Mouse (Mus musculus): ENCODE data around the gene Hoxa9. TPM values are rescaled to one million over a fixed set of nuclear protein-coding genes. Genes with fewer than 3 reads are reported as not detected.
A peak's percentile ranks its signal among the peaks of the same experiment; 100 is the strongest.

Gene Hoxa9
- polyA plus RNA-seq, 1 experiment from 2014 or later = 0.26 TPM

- Histone ChIP-seq H3K27me3 (ENCODE audit: insufficient read depth, low read length) (peaks cover 100% of the 10 kb centered on the region), H3K9me3 (ENCODE audit: low read length) (no peaks in the 10 kb centered on the region), H3K36me3 (replicated peaks; ENCODE audit: insufficient read depth, low read length) (no peaks in the 10 kb centered on the region), H3K27ac (ENCODE audit: low read depth) (no peak overlapping the region), H3K4me3 (ENCODE audit: low read depth, low read length) (peak overlapping the region; percentile 22), H3K9ac (replicated peaks) (no peak overlapping the region), H3K4me2 (ENCODE audit: low read depth, low read length) (no peak overlapping the region), H3K4me1 (ENCODE audit: insufficient read depth) (peaks cover 8% of the 10 kb centered on the region)
- under 1% methylated on average over 71 of the region's 71 CpGs for WGBS (ENCODE audit: insufficient replicate concordance)
- DNase-seq (no peak), ATAC-seq (no peak)
- no peak for TF ChIP-seq EP300 (IDR thresholded peaks at IDR 0.05; ENCODE audit: low read depth)
- TF ChIP-seq CTCF (IDR thresholded peaks at IDR 0.05; ENCODE audit: low read depth) = no peak
Observed at GRCm38 (mm10) chr6:52245040-52245756, 14.3 kb upstream of the Hoxa9 start.

GRCm38 (mm10) chr6:52244471-52245039 lies 13.7 kb upstream of the Hoxa9 start:
- H3K36me3 ChIP-seq (replicated peaks; ENCODE audit: insufficient read depth, low read length) = no peaks in the 10 kb centered on the region
- H3K4me1 ChIP-seq (ENCODE audit: insufficient read depth) = peaks cover 8% of the 10 kb centered on the region
- ATAC-seq (no peak), DNase-seq (no peak)
- H3K4me3 ChIP-seq (ENCODE audit: low read depth, low read length) = peak overlapping the region; percentile 22; the same call in 1 of the 2 replicates
- H3K9ac ChIP-seq (replicated peaks) = no peak overlapping the region
- no peak overlapping the region for H3K4me2 ChIP-seq (ENCODE audit: low read depth, low read length)
- no peak overlapping the region for H3K27ac ChIP-seq (ENCODE audit: low read depth)
- TF ChIP-seq EP300 (IDR thresholded peaks at IDR 0.05; ENCODE audit: low read depth) (no peak), CTCF (IDR thresholded peaks at IDR 0.05; ENCODE audit: low read depth) (no peak)
- WGBS (ENCODE audit: insufficient replicate concordance) = 2% methylated on average over 23 of the region's 23 CpGs
- no peaks in the 10 kb centered on the region for H3K9me3 ChIP-seq (ENCODE audit: low read length)
- H3K27me3 ChIP-seq (ENCODE audit: insufficient read depth, low read length) = peaks cover 100% of the 10 kb centered on the region

GRCm38 (mm10) chr6:52243681-52244121 lies 12.8 kb upstream of the Hoxa9 start:
- Histone ChIP-seq H3K4me2 (ENCODE audit: low read depth, low read length) (no peak overlapping the region), H3K27me3 (ENCODE audit: insufficient read depth, low read length) (peaks cover 100% of the 10 kb centered on the region), H3K4me3 (ENCODE audit: low read depth, low read length) (no peak overlapping the region), H3K27ac (ENCODE audit: low read depth) (no peak overlapping the region), H3K4me1 (ENCODE audit: insufficient read depth) (peaks cover 8% of the 10 kb centered on the region), H3K36me3 (replicated peaks; ENCODE audit: insufficient read depth, low read length) (no peaks in the 10 kb centered on the region), H3K9ac (replicated peaks) (no peak overlapping the region), H3K9me3 (ENCODE audit: low read length) (no peaks in the 10 kb centered on the region)
- no peak for TF ChIP-seq EP300 (IDR thresholded peaks at IDR 0.05; ENCODE audit: low read depth)
- no peak for TF ChIP-seq CTCF (IDR thresholded peaks at IDR 0.05; ENCODE audit: low read depth)
- DNase-seq = no peak
- no peak for ATAC-seq
- WGBS (ENCODE audit: insufficient replicate concordance) = 4% methylated on average over 12 of the region's 12 CpGs

GRCm38 (mm10) chr6:52242801-52243332 lies 12.0 kb upstream of the Hoxa9 start:
- H3K27ac ChIP-seq (ENCODE audit: low read depth) = no peak overlapping the region
- no peak for TF ChIP-seq EP300 (IDR thresholded peaks at IDR 0.05; ENCODE audit: low read depth)
- TF ChIP-seq CTCF (IDR thresholded peaks at IDR 0.05; ENCODE audit: low read depth) = no peak
- H3K27me3 ChIP-seq (ENCODE audit: insufficient read depth, low read length) = peaks cover 100% of the 10 kb centered on the region
- no peaks in the 10 kb centered on the region for H3K36me3 ChIP-seq (replicated peaks; ENCODE audit: insufficient read depth, low read length)
- ATAC-seq (no peak), DNase-seq (no peak)
- WGBS (ENCODE audit: insufficient replicate concordance) = 7% methylated on average over 4 of the region's 4 CpGs
- H3K4me2 ChIP-seq (ENCODE audit: low read depth, low read length) = no peak overlapping the region
- H3K9me3 ChIP-seq (ENCODE audit: low read length) = no peaks in the 10 kb centered on the region
- H3K4me3 ChIP-seq (ENCODE audit: low read depth, low read length) = no peak overlapping the region
- no peak overlapping the region for H3K9ac ChIP-seq (replicated peaks)
- peaks cover 8% of the 10 kb centered on the region for H3K4me1 ChIP-seq (ENCODE audit: insufficient read depth)

- 4% methylated on average over 9 of the region's 9 CpGs for WGBS (ENCODE audit: insufficient replicate concordance)
- no peaks in the 10 kb centered on the region for H3K9me3 ChIP-seq (ENCODE audit: low read length)
- H3K36me3 ChIP-seq (replicated peaks; ENCODE audit: insufficient read depth, low read length) = no peaks in the 10 kb centered on the region
- no peak overlapping the region for H3K4me3 ChIP-seq (ENCODE audit: low read depth, low read length)
- no peak overlapping the region for H3K27ac ChIP-seq (ENCODE audit: low read depth)
- no peak overlapping the region for H3K4me2 ChIP-seq (ENCODE audit: low read depth, low read length)
- DNase-seq (no peak), ATAC-seq (no peak)
- no peak overlapping the region for H3K9ac ChIP-seq (replicated peaks)
- peaks cover 100% of the 10 kb centered on the region for H3K27me3 ChIP-seq (ENCODE audit: insufficient read depth, low read length)
- no peak for TF ChIP-seq EP300 (IDR thresholded peaks at IDR 0.05; ENCODE audit: low read depth)
- peaks cover 6% of the 10 kb centered on the region for H3K4me1 ChIP-seq (ENCODE audit: insufficient read depth)
Observed at GRCm38 (mm10) chr6:52241001-52241621, 10.2 kb upstream of the Hoxa9 start.

DNA sequence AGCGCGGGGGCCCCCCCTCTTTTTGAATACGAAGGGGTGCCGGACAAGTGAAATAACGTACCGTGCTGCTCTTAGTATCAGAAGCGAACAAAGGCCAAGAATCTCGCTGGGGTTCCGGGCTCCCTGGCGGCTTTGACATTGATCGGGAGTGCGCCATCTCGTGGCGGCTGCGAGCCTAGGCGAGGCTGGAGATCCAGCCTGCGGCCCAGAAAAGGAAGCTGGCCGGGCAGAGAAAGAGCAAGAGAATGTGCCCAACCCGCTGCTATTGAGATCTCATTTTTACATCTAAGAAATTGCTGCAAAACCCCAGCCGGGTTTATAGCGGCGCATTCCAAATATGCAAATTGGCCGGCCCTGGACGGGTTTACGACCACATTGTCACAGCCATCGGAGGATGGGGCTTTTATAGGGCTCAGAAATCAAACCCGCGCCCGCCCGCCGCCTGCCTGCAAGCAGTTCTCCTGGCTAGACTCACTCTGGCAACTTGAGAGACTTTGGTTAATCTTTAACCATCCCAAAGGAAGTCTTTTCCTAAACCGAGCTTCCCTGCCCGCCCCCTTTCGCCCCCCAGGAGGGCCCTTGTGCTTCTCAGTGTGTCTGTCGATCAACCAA lies 9.6 kb upstream of the Hoxa9 start, which contains the start of gene Hoxa10:
TSS of gene Hoxa10 (minus strand) at position 466 of the 612 bp plus-strand sequence.
- Histone ChIP-seq H3K9me3 (ENCODE audit: low read length) (no peaks in the 10 kb centered on the region), H3K27me3 (ENCODE audit: insufficient read depth, low read length) (peaks cover 100% of the 10 kb centered on the region), H3K36me3 (replicated peaks; ENCODE audit: insufficient read depth, low read length) (no peaks in the 10 kb centered on the region), H3K9ac (replicated peaks) (no peak within 1 kb of the TSS), H3K4me2 (ENCODE audit: low read depth, low read length) (peak within 1 kb of the TSS; percentile 20), H3K27ac (ENCODE audit: low read depth) (no peak within 1 kb of the TSS), H3K4me1 (ENCODE audit: insufficient read depth) (peaks cover 4% of the 10 kb centered on the region), H3K4me3 (ENCODE audit: low read depth, low read length) (peak within 1 kb of the TSS; percentile 10; the same call in 1 of the 2 replicates)
- WGBS (ENCODE audit: insufficient replicate concordance) = 5% methylated on average over 35 of the region's 35 CpGs
- TF ChIP-seq EP300 (IDR thresholded peaks at IDR 0.05; ENCODE audit: low read depth) (no peak), CTCF (IDR thresholded peaks at IDR 0.05; ENCODE audit: low read depth) (peak; percentile 70)
- ATAC-seq (no peak), DNase-seq (peak; percentile 83)
